Comparison of ENCODE assay signal across 8 mouse cellular contexts in the genomic region with DNA sequence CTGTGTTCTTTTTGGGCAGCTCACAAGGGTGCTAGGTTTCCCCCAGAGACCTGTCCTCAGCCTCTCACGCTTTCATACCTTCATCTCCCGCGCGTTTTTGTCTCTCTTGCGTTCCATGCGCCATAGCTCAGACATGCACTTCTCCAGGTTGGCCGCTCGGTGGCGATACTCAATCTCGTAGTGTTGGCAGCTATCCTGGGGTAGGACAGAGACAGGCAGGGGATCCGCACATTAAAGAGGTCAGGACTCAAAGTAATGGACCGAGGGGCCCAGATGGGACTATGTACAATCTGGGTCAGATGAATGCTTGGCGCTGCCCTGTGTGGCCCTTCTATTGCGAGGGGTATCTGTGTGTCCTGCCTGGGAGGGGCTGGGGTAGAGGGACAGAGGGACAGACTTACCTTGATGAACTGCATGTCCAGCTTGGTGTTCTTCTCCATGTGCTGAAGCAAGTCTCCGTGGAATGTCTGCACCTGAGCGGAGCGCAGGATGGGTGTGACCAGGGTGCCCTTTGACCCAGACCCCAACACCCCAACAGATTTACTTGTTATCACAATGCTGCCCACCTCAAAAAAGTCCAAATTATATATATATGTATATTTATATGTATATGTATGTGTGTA. TPM values are rescaled to one million over a fixed set of nuclear protein-coding genes. Genes with fewer than 3 reads are reported as not detected.
DNase-seq lines count a peak whose midpoint lies in the region; ATAC-seq and TF ChIP-seq lines count a peak whose summit lies in the region.

No protein-coding gene starts in this region.

- ATAC-seq in erythroblast, adult 5-6 weeks (replicated peaks; ENCODE audit: low FRiP score, poor library complexity, severe bottlenecking), result no peak
- peak; percentile 66 for ATAC-seq in forebrain, postnatal 0 days
- ATAC-seq in stomach, embryonic 15.5 days (ENCODE audit: insufficient read depth, low FRiP score, low read depth), result no peak

- peak; percentile 81 for TF ChIP-seq CTCF in forebrain, postnatal 0 days (IDR thresholded peaks at IDR 0.05; ENCODE audit: low read depth)

- H3K36me3 ChIP-seq in erythroblast, embryonic 14.5 days (ENCODE audit: control insufficient read depth), result no peaks in the 10 kb centered on the region; the same call in 1 of the 2 replicates
- no peaks in the 10 kb centered on the region for H3K36me3 ChIP-seq in forebrain, postnatal 0 days (ENCODE audit: insufficient read depth)
- H3K36me3 ChIP-seq in stomach, embryonic 15.5 days, result no peaks in the 10 kb centered on the region

- DNase-seq in 416B (ENCODE audit: low read depth) (peak; percentile 71), adipocyte (ENCODE audit: low spot score) (peak; percentile 21)
- peak; percentile 82 for DNase-seq in forebrain, postnatal 0 days
- DNase-seq in left cerebral cortex, postnatal 4 days, result peak; percentile 53
- peak; percentile 70 for DNase-seq in mesoderm, embryonic 11.5 days (ENCODE audit: low read depth, low spot score)

- peak overlapping the region; percentile 51 for H3K9ac ChIP-seq in forebrain, postnatal 0 days
- no peak overlapping the region for H3K9ac ChIP-seq in stomach, embryonic 15.5 days

- 11% methylated on average over 17 of the region's 17 CpGs for WGBS in forebrain, postnatal 0 days
- 15% methylated on average over 17 of the region's 17 CpGs for WGBS in stomach, embryonic 15.5 days

- intact Hi-C loops in left cerebral cortex, postnatal 4 days (cut with DNase I), result no loop called here

- no peaks in the 10 kb centered on the region for H3K9me3 ChIP-seq in erythroblast, embryonic 14.5 days (ENCODE audit: control insufficient read depth, low read length)
- no peaks in the 10 kb centered on the region for H3K9me3 ChIP-seq in forebrain, postnatal 0 days (ENCODE audit: low read length)
- H3K9me3 ChIP-seq in stomach, embryonic 15.5 days, result no peaks in the 10 kb centered on the region

- H3K4me2 ChIP-seq in forebrain, postnatal 0 days (ENCODE audit: low read depth), result peak overlapping the region; percentile 75
- peak overlapping the region; percentile 59 for H3K4me2 ChIP-seq in stomach, embryonic 15.5 days

- H3K27ac ChIP-seq in forebrain, postnatal 0 days (ENCODE audit: low read depth, low read length), result peak overlapping the region; percentile 30; the same call in 1 of the 2 replicates
- no peak overlapping the region for H3K27ac ChIP-seq in stomach, embryonic 15.5 days

- peaks cover 13% of the 10 kb centered on the region for H3K4me1 ChIP-seq in erythroblast, embryonic 14.5 days (ENCODE audit: control insufficient read depth)
- no peaks in the 10 kb centered on the region for H3K4me1 ChIP-seq in forebrain, postnatal 0 days (ENCODE audit: insufficient read depth)
- H3K4me1 ChIP-seq in stomach, embryonic 15.5 days, result peaks cover 8% of the 10 kb centered on the region; the same call in 1 of the 2 replicates

- peak overlapping the region; percentile 33 for H3K4me3 ChIP-seq in erythroblast, embryonic 14.5 days (replicated peaks)
- peak overlapping the region; percentile 41 for H3K4me3 ChIP-seq in forebrain, postnatal 0 days (ENCODE audit: low read depth, low read length)
- H3K4me3 ChIP-seq in stomach, embryonic 15.5 days (replicated peaks), result peak overlapping the region; percentile 29; the same call in 1 of the 2 replicates

- H3K27me3 ChIP-seq in erythroblast, embryonic 14.5 days (ENCODE audit: control insufficient read depth), result peaks cover 21% of the 10 kb centered on the region
- no peaks in the 10 kb centered on the region for H3K27me3 ChIP-seq in forebrain, postnatal 0 days (ENCODE audit: insufficient read depth, low read length)
- H3K27me3 ChIP-seq in stomach, embryonic 15.5 days (replicated peaks), result peaks cover 6% of the 10 kb centered on the region; the same call in 1 of the 2 replicates

RNA-seq across cellular contexts. Expression of a gene that starts 14.1 kb away (rescaled TPM):
- not detected in 2 replicates for polyA plus RNA-seq in erythroblast, embryonic 14.5 days (2012)
- not detected in 2 replicates for total RNA-seq in erythroblast, adult 5-6 weeks (2015; ENCODE audit: low replicate concordance)
- not detected in 2 replicates for total RNA-seq in erythroblast, adult 5-6 weeks (2017; ENCODE audit: low replicate concordance)
- total RNA-seq in forebrain, postnatal 0 days (2014; rRNA removed), result 3.2 and 7.9 TPM in 2 replicates
- polyA plus RNA-seq in forebrain, postnatal 0 days (2015; fragmentation: Nextera tagmentation; extraction: Ambion mirVana), result 9.1 and 11.3 TPM in 2 replicates
- 10 to 100 TPM in 1 of 2 experiments, 1 to 10 TPM in 1; 10.0 to 11.3 TPM for total RNA-seq in left cerebral cortex, postnatal 4 days (2021)
- 8.4 and 9.1 TPM in 2 replicates for polyA plus RNA-seq in stomach, embryonic 15.5 days (2015; fragmentation: Nextera tagmentation; extraction: Ambion mirVana)

RNA-seq across cellular contexts. Expression of a gene that starts 16.7 kb away (rescaled TPM):
- not detected in 2 replicates for polyA plus RNA-seq in erythroblast, embryonic 14.5 days (2012)
- not detected in 2 replicates for total RNA-seq in erythroblast, adult 5-6 weeks (2015; ENCODE audit: low replicate concordance)
- not detected in 2 replicates for total RNA-seq in erythroblast, adult 5-6 weeks (2017; ENCODE audit: low replicate concordance)
- 0.62 and 0.95 TPM in 2 replicates for total RNA-seq in forebrain, postnatal 0 days (2014; rRNA removed)
- polyA plus RNA-seq in forebrain, postnatal 0 days (2015; fragmentation: Nextera tagmentation; extraction: Ambion mirVana), result 1.4 and 1.6 TPM in 2 replicates
- not detected for total RNA-seq in left cerebral cortex, postnatal 4 days (2021)
- 0.22 and 0.28 TPM in 2 replicates for polyA plus RNA-seq in stomach, embryonic 15.5 days (2015; fragmentation: Nextera tagmentation; extraction: Ambion mirVana)

RNA-seq across cellular contexts. Expression of a gene that starts 42.0 kb away (rescaled TPM):
- not detected in 2 replicates for polyA plus RNA-seq in erythroblast, embryonic 14.5 days (2012)
- total RNA-seq in erythroblast, adult 5-6 weeks (2015; ENCODE audit: low replicate concordance), result not detected in 2 replicates
- not detected in 2 replicates for total RNA-seq in erythroblast, adult 5-6 weeks (2017; ENCODE audit: low replicate concordance)
- total RNA-seq in forebrain, postnatal 0 days (2014; rRNA removed), result 2.8 and 4.4 TPM in 2 replicates
- 1.1 and 1.2 TPM in 2 replicates for polyA plus RNA-seq in forebrain, postnatal 0 days (2015; fragmentation: Nextera tagmentation; extraction: Ambion mirVana)
- 1 to 10 TPM; 1.9 to 2.4 TPM for total RNA-seq in left cerebral cortex, postnatal 4 days (2021)
- polyA plus RNA-seq in stomach, embryonic 15.5 days (2015; fragmentation: Nextera tagmentation; extraction: Ambion mirVana), result 0.61 and 0.65 TPM in 2 replicates

RNA-seq across cellular contexts. Expression of a gene that starts 42.3 kb away (rescaled TPM):
- 0.76 and 0.91 TPM in 2 replicates for polyA plus RNA-seq in erythroblast, embryonic 14.5 days (2012)
- 1.3 TPM in 1 of 2 replicates, not detected in the other for total RNA-seq in erythroblast, adult 5-6 weeks (2015; ENCODE audit: low replicate concordance)
- total RNA-seq in erythroblast, adult 5-6 weeks (2017; ENCODE audit: low replicate concordance), result 1.3 and 4.9 TPM in 2 replicates
- total RNA-seq in forebrain, postnatal 0 days (2014; rRNA removed), result 76.2 and 84.7 TPM in 2 replicates
- polyA plus RNA-seq in forebrain, postnatal 0 days (2015; fragmentation: Nextera tagmentation; extraction: Ambion mirVana), result 60.9 and 72.7 TPM in 2 replicates
- total RNA-seq in left cerebral cortex, postnatal 4 days (2021), result 10 to 100 TPM; 63.3 to 69.7 TPM
- polyA plus RNA-seq in stomach, embryonic 15.5 days (2015; fragmentation: Nextera tagmentation; extraction: Ambion mirVana), result 47.6 and 51.4 TPM in 2 replicates

RNA-seq across cellular contexts. Expression of a gene that starts 57.0 kb away (rescaled TPM):
- 2.6 and 2.7 TPM in 2 replicates for polyA plus RNA-seq in erythroblast, embryonic 14.5 days (2012)
- total RNA-seq in erythroblast, adult 5-6 weeks (2015; ENCODE audit: low replicate concordance), result 1.9 and 4.6 TPM in 2 replicates
- 4.0 and 4.9 TPM in 2 replicates for total RNA-seq in erythroblast, adult 5-6 weeks (2017; ENCODE audit: low replicate concordance)
- 19.5 and 31.1 TPM in 2 replicates for total RNA-seq in forebrain, postnatal 0 days (2014; rRNA removed)
- 10.7 and 15.2 TPM in 2 replicates for polyA plus RNA-seq in forebrain, postnatal 0 days (2015; fragmentation: Nextera tagmentation; extraction: Ambion mirVana)
- 10 to 100 TPM; 24.5 to 25.6 TPM for total RNA-seq in left cerebral cortex, postnatal 4 days (2021)
- 16.6 and 18.9 TPM in 2 replicates for polyA plus RNA-seq in stomach, embryonic 15.5 days (2015; fragmentation: Nextera tagmentation; extraction: Ambion mirVana)

Comparison
In these comparisons a context has a peak if more than half of its experiments do, and no peak if none do; other contexts are left out.
1. DNase-seq: peak in every context shown above with its lines; median percentile 82 in forebrain, postnatal 0 days; 71 in 416B; 70 in mesoderm, embryonic 11.5 days; 53 in left cerebral cortex, postnatal 4 days; 21 in adipocyte.